14 mouse cellular contexts compared by ENCODE assay signal in genomic region chr6:146890215-146890614, GRCm38 (mm10). TPM values are rescaled to one million over a fixed set of nuclear protein-coding genes. Genes with fewer than 3 reads are reported as not detected.
A peak's percentile ranks its signal among the peaks of the same experiment; 100 is the strongest.
DNase-seq lines count a peak whose midpoint lies in the region; ATAC-seq and TF ChIP-seq lines count a peak whose summit lies in the region.
"Had no signal": no experiment of that assay in that cellular context is flagged by ENCODE, and none has a peak within 500 bp of the region (broad histone marks: within the 10 kb centered on the region; RNA-seq: fewer than 3 reads in every experiment).

No protein-coding gene starts in this region.

- H3K36me3 ChIP-seq in hindbrain, embryonic 10.5 days: no peaks in the 10 kb centered on the region
- H3K36me3 ChIP-seq in hindbrain, embryonic 11.5 days (ENCODE audit: control insufficient read depth, insufficient read depth, low read length): no peaks in the 10 kb centered on the region
- H3K36me3 ChIP-seq in neural tube, embryonic 12.5 days: no peaks in the 10 kb centered on the region
- H3K36me3 ChIP-seq in limb, embryonic 10.5 days: no peaks in the 10 kb centered on the region
- no peaks in the 10 kb centered on the region for H3K36me3 ChIP-seq in stomach, postnatal 0 days (ENCODE audit: control insufficient read depth, insufficient read depth, low read length)

- 58% methylated on average over 2 of the region's 2 CpGs for WGBS in hindbrain, embryonic 10.5 days
- 60% methylated on average over 2 of the region's 2 CpGs for WGBS in hindbrain, embryonic 11.5 days
- WGBS in neural tube, embryonic 12.5 days: 68% methylated on average over 2 of the region's 2 CpGs
- 78% methylated on average over 2 of the region's 2 CpGs for WGBS in limb, embryonic 10.5 days
- 48% methylated on average over 2 of the region's 2 CpGs for WGBS in stomach, postnatal 0 days

- no peak for DNase-seq in hindbrain, embryonic 10.5 days (ENCODE audit: low spot score)
- DNase-seq in hindbrain, embryonic 11.5 days (ENCODE audit: low spot score): no peak
- DNase-seq in neural tube, embryonic 10.5 days (ENCODE audit: extremely low spot score, low spot score): no peak
- no peak for DNase-seq in limb, embryonic 10.5 days (ENCODE audit: low spot score)
- no peak for DNase-seq in stomach, postnatal 0 days (ENCODE audit: low spot score)
- no peak for DNase-seq in left cerebral cortex, postnatal 4 days
- no peak for DNase-seq in retina, embryonic 14.5 days (ENCODE audit: low spot score)
- DNase-seq: gastrocnemius, postnatal 14 days had no signal

- H3K4me3 ChIP-seq in hindbrain, embryonic 10.5 days: peak overlapping the region; percentile 20; the same call in 1 of the 2 replicates
- no peak overlapping the region for H3K4me3 ChIP-seq in hindbrain, embryonic 11.5 days (ENCODE audit: low read depth, low read length)
- no peak overlapping the region for H3K4me3 ChIP-seq in neural tube, embryonic 12.5 days
- peak overlapping the region; percentile 6; the same call in 1 of the 2 replicates for H3K4me3 ChIP-seq in limb, embryonic 10.5 days
- H3K4me3 ChIP-seq in stomach, postnatal 0 days (ENCODE audit: low read depth, low read length): no peak overlapping the region

- H3K4me2 ChIP-seq in hindbrain, embryonic 11.5 days (replicated peaks; ENCODE audit: low read depth, low read length): no peak overlapping the region; the same call in 1 of the 2 replicates
- H3K4me2 ChIP-seq in neural tube, embryonic 12.5 days (replicated peaks): peak overlapping the region; percentile 17; the same call in 1 of the 2 replicates
- peak overlapping the region; percentile 35 for H3K4me2 ChIP-seq in stomach, postnatal 0 days (replicated peaks; ENCODE audit: low read depth)

- peaks cover 5% of the 10 kb centered on the region; the same call in 1 of the 2 replicates for H3K27me3 ChIP-seq in hindbrain, embryonic 10.5 days (ENCODE audit: insufficient read depth, poor library complexity, severe bottlenecking)
- H3K27me3 ChIP-seq in hindbrain, embryonic 11.5 days (ENCODE audit: control insufficient read depth, insufficient read depth, low read length): no peaks in the 10 kb centered on the region; the same call in 1 of the 2 replicates
- peaks cover 27% of the 10 kb centered on the region for H3K27me3 ChIP-seq in neural tube, embryonic 12.5 days (replicated peaks)
- H3K27me3 ChIP-seq in limb, embryonic 10.5 days (ENCODE audit: low read depth, poor library complexity, severe bottlenecking): no peaks in the 10 kb centered on the region
- no peaks in the 10 kb centered on the region for H3K27me3 ChIP-seq in stomach, postnatal 0 days (ENCODE audit: control insufficient read depth, insufficient read depth, low read length)

- no peak for TF ChIP-seq CTCF in stomach, postnatal 0 days (IDR thresholded peaks at IDR 0.05; ENCODE audit: low read depth)

- intact Hi-C loops in left cerebral cortex, postnatal 4 days (cut with DNase I): no loop called here

- ATAC-seq in hindbrain, embryonic 11.5 days (ENCODE audit: low FRiP score): no peak
- ATAC-seq in neural tube, embryonic 12.5 days (ENCODE audit: low FRiP score, low read depth): no peak
- ATAC-seq in stomach, postnatal 0 days (ENCODE audit: low FRiP score, low TSS enrichment): no peak
- ATAC-seq: midbrain, embryonic 16.5 days had no signal

- no peak for TF ChIP-seq EP300 in stomach, postnatal 0 days (optimal IDR thresholded peaks at IDR 0.05)

- H3K9ac ChIP-seq in hindbrain, embryonic 11.5 days (ENCODE audit: low read depth, low read length): no peak overlapping the region
- no peak overlapping the region for H3K9ac ChIP-seq in neural tube, embryonic 12.5 days
- no peak overlapping the region for H3K9ac ChIP-seq in stomach, postnatal 0 days (ENCODE audit: low read length)

- H3K27ac ChIP-seq in hindbrain, embryonic 10.5 days: no peak overlapping the region
- no peak overlapping the region for H3K27ac ChIP-seq in hindbrain, embryonic 11.5 days (ENCODE audit: low read depth, low read length)
- H3K27ac ChIP-seq in neural tube, embryonic 12.5 days: no peak overlapping the region
- H3K27ac ChIP-seq in limb, embryonic 10.5 days: peak overlapping the region; percentile 58; the same call in 1 of the 2 replicates
- peak overlapping the region; percentile 59; the same call in 1 of the 2 replicates for H3K27ac ChIP-seq in stomach, postnatal 0 days (replicated peaks)

- H3K9me3 ChIP-seq in hindbrain, embryonic 10.5 days: no peaks in the 10 kb centered on the region
- H3K9me3 ChIP-seq in hindbrain, embryonic 11.5 days (ENCODE audit: control insufficient read depth, low read length): no peaks in the 10 kb centered on the region
- no peaks in the 10 kb centered on the region for H3K9me3 ChIP-seq in neural tube, embryonic 12.5 days
- no peaks in the 10 kb centered on the region for H3K9me3 ChIP-seq in limb, embryonic 10.5 days (replicated peaks)
- H3K9me3 ChIP-seq in stomach, postnatal 0 days (ENCODE audit: control insufficient read depth, low read length): no peaks in the 10 kb centered on the region

- peaks cover 60% of the 10 kb centered on the region for H3K4me1 ChIP-seq in hindbrain, embryonic 10.5 days (replicated peaks)
- no peaks in the 10 kb centered on the region; the same call in 1 of the 2 replicates for H3K4me1 ChIP-seq in hindbrain, embryonic 11.5 days (replicated peaks; ENCODE audit: control insufficient read depth, insufficient read depth, low read length)
- no peaks in the 10 kb centered on the region for H3K4me1 ChIP-seq in neural tube, embryonic 12.5 days
- H3K4me1 ChIP-seq in limb, embryonic 10.5 days: peaks cover 41% of the 10 kb centered on the region
- H3K4me1 ChIP-seq in stomach, postnatal 0 days (replicated peaks; ENCODE audit: control insufficient read depth, insufficient read depth): peaks cover 2% of the 10 kb centered on the region; the same call in 1 of the 2 replicates

RNA-seq across cellular contexts. Expression of gene Ppfibp1, which starts 1.9 kb away (rescaled TPM):
- polyA plus RNA-seq in hindbrain, embryonic 10.5 days (2016; fragmentation: Nextera tagmentation; extraction: Ambion mirVana): 26.8 and 34.0 TPM in 2 replicates
- polyA plus RNA-seq in hindbrain, embryonic 11.5 days (2014; fragmentation: Nextera tagmentation; extraction: Ambion mirVana): 29.0 and 36.1 TPM in 2 replicates
- 21.1 and 22.5 TPM in 2 replicates for polyA plus RNA-seq in neural tube, embryonic 12.5 days (2016; fragmentation: Nextera tagmentation; extraction: Ambion mirVana)
- polyA plus RNA-seq in limb, embryonic 10.5 days (2016; fragmentation: Nextera tagmentation; extraction: Ambion mirVana): 31.9 and 37.0 TPM in 2 replicates
- polyA plus RNA-seq in stomach, postnatal 0 days (2015; fragmentation: Nextera tagmentation; extraction: Ambion mirVana): 26.1 and 29.8 TPM in 2 replicates
- 100 to 1,000 TPM; 106 to 114 TPM for total RNA-seq in left cerebral cortex, postnatal 4 days (2021)

RNA-seq across cellular contexts. Expression of gene Smco2, which starts 40.3 kb away (rescaled TPM):
- polyA plus RNA-seq in hindbrain, embryonic 10.5 days (2016; fragmentation: Nextera tagmentation; extraction: Ambion mirVana): not detected in 2 replicates
- polyA plus RNA-seq in hindbrain, embryonic 11.5 days (2014; fragmentation: Nextera tagmentation; extraction: Ambion mirVana): not detected in 2 replicates
- polyA plus RNA-seq in neural tube, embryonic 12.5 days (2016; fragmentation: Nextera tagmentation; extraction: Ambion mirVana): not detected in 2 replicates
- polyA plus RNA-seq in limb, embryonic 10.5 days (2016; fragmentation: Nextera tagmentation; extraction: Ambion mirVana): not detected in 2 replicates
- polyA plus RNA-seq in stomach, postnatal 0 days (2015; fragmentation: Nextera tagmentation; extraction: Ambion mirVana): not detected in 2 replicates
- total RNA-seq in left cerebral cortex, postnatal 4 days (2021): not detected
- total RNA-seq: adrenal gland, adult 2 months; common myeloid progenitor, adult 5-6 weeks; gastrocnemius, postnatal 14 days; layer of hippocampus, postnatal 14 days had no signal
- polyA plus RNA-seq: adrenal gland, adult 2 months; midbrain, embryonic 16.5 days; urinary bladder, adult 2 months had no signal

Comparison
In these comparisons a context has a peak if more than half of its experiments do, and no peak if none do; other contexts are left out.
1. H3K4me3 ChIP-seq: peak in hindbrain, embryonic 10.5 days (single experiment) and limb, embryonic 10.5 days (single experiment); none in hindbrain, embryonic 11.5 days (single experiment), neural tube, embryonic 12.5 days (single experiment) and stomach, postnatal 0 days (single experiment).
2. H3K27ac ChIP-seq: peak in limb, embryonic 10.5 days (single experiment) and stomach, postnatal 0 days (single experiment); none in hindbrain, embryonic 10.5 days (single experiment), hindbrain, embryonic 11.5 days (single experiment) and neural tube, embryonic 12.5 days (single experiment).